ENCODE assay signal across 27 mouse cellular contexts in genomic region chr14:118563570-118563969, GRCm38 (mm10).
DNase-seq lines count a peak whose midpoint lies in the region; ATAC-seq and TF ChIP-seq lines count a peak whose summit lies in the region.
"Had no signal": no experiment of that assay in that cellular context is flagged by ENCODE, and none has a peak within 500 bp of the region (broad histone marks: within the 10 kb centered on the region; RNA-seq: fewer than 3 reads in every experiment).

No protein-coding gene starts in this region.

- TF ChIP-seq CTCF in embryonic fibroblast, embryonic 13.5 days (IDR thresholded peaks at IDR 0.05; ENCODE audit: borderline replicate concordance, insufficient read depth, low read length), result no peak

- H3K4me1 ChIP-seq in midbrain, embryonic 11.5 days (ENCODE audit: control insufficient read depth, insufficient read depth, low read length), result peaks cover 9% of the 10 kb centered on the region
- peaks cover 7% of the 10 kb centered on the region for H3K4me1 ChIP-seq in midbrain, embryonic 14.5 days (ENCODE audit: control insufficient read depth, insufficient read depth, low read length)
- peaks cover 10% of the 10 kb centered on the region for H3K4me1 ChIP-seq in embryonic fibroblast, embryonic 13.5 days (ENCODE audit: control insufficient read depth, insufficient read depth, low read length)
- H3K4me1 ChIP-seq in stomach, embryonic 16.5 days (ENCODE audit: control insufficient read depth, insufficient read depth, low read length), result peaks cover 10% of the 10 kb centered on the region
- H3K4me1 ChIP-seq: heart, embryonic 12.5 days; heart, embryonic 15.5 days had no signal

- ATAC-seq in midbrain, embryonic 11.5 days (ENCODE audit: low FRiP score), result no peak
- no peak for ATAC-seq in midbrain, embryonic 14.5 days (ENCODE audit: low FRiP score, low TSS enrichment)
- no peak for ATAC-seq in stomach, embryonic 16.5 days (ENCODE audit: insufficient read depth, low FRiP score)
- no peak for ATAC-seq in megakaryocyte progenitor cell, adult 5-6 weeks (replicated peaks; ENCODE audit: poor library complexity)
- ATAC-seq: CD4-positive, CD25-positive, alpha-beta regulatory T cell, adult 4 months; forebrain, embryonic 14.5 days; forebrain, postnatal 0 days; hindbrain, embryonic 16.5 days had no signal

- H3K27ac ChIP-seq in midbrain, embryonic 11.5 days (ENCODE audit: low read depth, low read length), result no peak overlapping the region
- H3K27ac ChIP-seq in midbrain, embryonic 14.5 days (replicated peaks; ENCODE audit: low read depth, low read length), result no peak overlapping the region
- H3K27ac ChIP-seq in embryonic fibroblast, embryonic 13.5 days (ENCODE audit: insufficient read depth, low read length), result 0 out of 2 replicates have a peak overlapping the region, but pooled peaks have one; percentile 42
- H3K27ac ChIP-seq in stomach, embryonic 16.5 days (ENCODE audit: low read length), result peak overlapping the region; percentile 73
- H3K27ac ChIP-seq: heart, embryonic 15.5 days; hindbrain, embryonic 10.5 days; hindbrain, embryonic 13.5 days had no signal

- no peak overlapping the region for H3K4me2 ChIP-seq in midbrain, embryonic 11.5 days
- no peak overlapping the region for H3K4me2 ChIP-seq in midbrain, embryonic 14.5 days (ENCODE audit: low read length)
- H3K4me2 ChIP-seq in stomach, embryonic 16.5 days (ENCODE audit: low read depth, low read length), result no peak overlapping the region
- H3K4me2 ChIP-seq: heart, embryonic 12.5 days; heart, embryonic 15.5 days; hindbrain, embryonic 13.5 days had no signal

- H3K9ac ChIP-seq in midbrain, embryonic 11.5 days (ENCODE audit: low read length), result no peak overlapping the region
- H3K9ac ChIP-seq in midbrain, embryonic 14.5 days (replicated peaks; ENCODE audit: low read length), result no peak overlapping the region
- H3K9ac ChIP-seq in stomach, embryonic 16.5 days (ENCODE audit: low read length), result no peak overlapping the region
- H3K9ac ChIP-seq: forebrain, postnatal 0 days; heart, embryonic 12.5 days; heart, embryonic 15.5 days; hindbrain, embryonic 13.5 days had no signal

- no peaks in the 10 kb centered on the region for H3K36me3 ChIP-seq in midbrain, embryonic 11.5 days (ENCODE audit: control insufficient read depth, insufficient read depth, low read length)
- H3K36me3 ChIP-seq in midbrain, embryonic 14.5 days (ENCODE audit: control insufficient read depth, insufficient read depth, low read length), result no peaks in the 10 kb centered on the region
- H3K36me3 ChIP-seq in stomach, embryonic 16.5 days (ENCODE audit: control insufficient read depth, insufficient read depth, low read length), result no peaks in the 10 kb centered on the region
- H3K36me3 ChIP-seq: heart, embryonic 12.5 days; heart, embryonic 15.5 days; hindbrain, embryonic 10.5 days; hindbrain, embryonic 13.5 days had no signal

- H3K9me3 ChIP-seq in midbrain, embryonic 11.5 days (ENCODE audit: control insufficient read depth, low read length), result no peaks in the 10 kb centered on the region
- H3K9me3 ChIP-seq in midbrain, embryonic 14.5 days (ENCODE audit: control insufficient read depth, low read length), result no peaks in the 10 kb centered on the region
- no peaks in the 10 kb centered on the region for H3K9me3 ChIP-seq in stomach, embryonic 16.5 days (replicated peaks; ENCODE audit: control insufficient read depth, low read length)
- H3K9me3 ChIP-seq: heart, embryonic 12.5 days; heart, embryonic 15.5 days; hindbrain, embryonic 10.5 days; hindbrain, embryonic 13.5 days had no signal

- TF ChIP-seq POLR2A in embryonic fibroblast, embryonic 13.5 days (IDR thresholded peaks at IDR 0.05; ENCODE audit: low read depth, low read length), result no peak

- no peak overlapping the region for H3K4me3 ChIP-seq in midbrain, embryonic 11.5 days (ENCODE audit: low read depth, low read length)
- no peak overlapping the region for H3K4me3 ChIP-seq in midbrain, embryonic 14.5 days (replicated peaks; ENCODE audit: low read depth, low read length)
- H3K4me3 ChIP-seq in embryonic fibroblast, embryonic 13.5 days (ENCODE audit: insufficient read depth, low read length), result no peak overlapping the region
- H3K4me3 ChIP-seq in stomach, embryonic 16.5 days (replicated peaks; ENCODE audit: low read length), result no peak overlapping the region
- H3K4me3 ChIP-seq: heart, embryonic 12.5 days; heart, embryonic 15.5 days; hindbrain, embryonic 10.5 days; hindbrain, embryonic 13.5 days had no signal

- 84% methylated on average over 8 of the region's 8 CpGs for WGBS in midbrain, embryonic 11.5 days
- WGBS in midbrain, embryonic 14.5 days, result 93% methylated on average over 8 of the region's 8 CpGs
- WGBS in stomach, embryonic 16.5 days, result 49% methylated on average over 8 of the region's 8 CpGs

- H3K27me3 ChIP-seq in midbrain, embryonic 11.5 days (ENCODE audit: control insufficient read depth, insufficient read depth, low read length), result no peaks in the 10 kb centered on the region
- 0 out of 2 replicates have a peak, but pooled peaks cover 3% of the 10 kb centered on the region for H3K27me3 ChIP-seq in midbrain, embryonic 14.5 days (ENCODE audit: control insufficient read depth, insufficient read depth, low read length)
- H3K27me3 ChIP-seq in stomach, embryonic 16.5 days (ENCODE audit: control insufficient read depth, insufficient read depth, low read length), result no peaks in the 10 kb centered on the region
- H3K27me3 ChIP-seq: heart, embryonic 15.5 days had no signal

- peak; percentile 23 for DNase-seq in midbrain, embryonic 11.5 days (ENCODE audit: low spot score, missing footprints)
- DNase-seq in midbrain, embryonic 14.5 days, result no peak
- DNase-seq in retina, postnatal 1 day, result no peak
- no peak for DNase-seq in T-cell, adult 2 months (ENCODE audit: low spot score)
- DNase-seq: adrenal gland, postnatal 10 days; adrenal gland, postnatal 36 days; B cell, adult 2 months; cerebellum, adult 11 months; cerebellum, adult 2 months; cerebellum, adult 9-11 months; cerebellum, postnatal 36 days; embryo, embryonic 11 days; forebrain, postnatal 0 days; gastrocnemius, postnatal 25 days; heart, adult 18-20 months; heart, postnatal 10 days; heart, postnatal 36 days had no signal

Comparison
In these comparisons a context has a peak if more than half of its experiments do, and no peak if none do; other contexts are left out.
1. H3K27ac ChIP-seq: peak in embryonic fibroblast, embryonic 13.5 days (single experiment) and stomach, embryonic 16.5 days (single experiment); none in midbrain, embryonic 11.5 days (single experiment) and midbrain, embryonic 14.5 days (single experiment).